Mouse (Mus musculus): Measurements from ENCODE around the gene Col15a1.

Gene Col15a1

DNA sequence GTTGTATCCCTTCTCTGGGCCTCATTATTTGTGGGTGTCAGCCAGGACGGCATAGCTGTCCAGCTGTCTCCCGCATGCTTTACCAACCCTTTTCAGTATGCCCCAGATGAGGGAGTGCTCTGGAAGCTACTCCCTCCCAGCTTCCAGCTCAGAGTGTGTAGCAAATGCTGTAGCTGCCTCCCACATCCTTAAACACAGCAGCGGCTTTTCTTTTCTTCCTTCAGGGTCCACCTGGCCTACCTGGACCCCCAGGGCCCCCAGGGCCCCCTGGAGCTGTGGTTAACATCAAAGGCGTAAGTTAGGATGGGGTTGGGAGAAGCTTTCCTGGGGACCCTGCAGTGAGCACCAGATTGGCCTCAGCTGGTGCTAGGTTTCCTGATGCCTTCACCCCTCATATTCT is 85.0 kb downstream of the Col15a1 start:
- no peaks in the 10 kb centered on the region for H3K27me3 ChIP-seq (ENCODE audit: control insufficient read depth, insufficient read depth, low read length, poor library complexity, severe bottlenecking)
- DNase-seq (ENCODE audit: low read depth, low spot score): no peak
- H3K36me3 ChIP-seq (ENCODE audit: control insufficient read depth, insufficient read depth, low read length, poor library complexity, severe bottlenecking): no peaks in the 10 kb centered on the region

DNA sequence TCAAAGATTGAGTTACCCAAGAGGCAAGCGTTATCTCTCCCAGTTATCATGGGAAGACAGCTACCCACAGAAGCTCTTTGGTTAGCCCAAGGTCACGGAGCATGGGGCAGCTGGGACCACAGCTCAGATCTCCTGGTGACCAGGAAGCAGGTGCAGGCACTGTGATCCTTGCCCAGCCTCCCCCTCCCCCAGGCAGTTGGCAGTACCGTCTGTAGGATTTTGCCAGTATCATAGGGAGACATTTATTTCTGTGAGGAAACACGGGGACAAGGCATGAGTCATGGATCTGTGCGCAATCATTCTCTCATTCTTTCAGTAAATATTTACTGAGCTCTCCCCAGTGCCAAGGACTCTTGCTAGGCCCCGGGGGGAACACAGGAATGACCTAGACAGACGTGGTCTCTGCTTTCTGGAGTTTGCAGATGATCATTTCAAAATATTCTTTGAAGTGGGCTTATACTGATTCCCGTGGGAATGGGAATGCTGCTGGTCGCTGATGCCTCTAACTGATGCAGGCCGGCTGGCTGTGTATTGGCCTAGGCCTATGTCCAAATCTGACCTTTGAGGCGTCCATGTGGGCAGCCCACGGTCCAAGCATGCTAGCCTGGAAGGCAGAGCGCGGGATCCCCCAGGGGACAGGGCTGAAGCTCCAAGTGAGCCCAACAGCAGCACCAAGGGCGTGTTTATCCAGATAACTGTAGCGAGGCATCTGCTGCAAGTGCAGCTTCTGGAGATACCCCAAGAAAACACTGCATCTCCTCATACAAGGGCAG is 86.0 kb downstream of the Col15a1 start:
- DNase-seq (ENCODE audit: low read depth, low spot score): no peak
- Histone ChIP-seq H3K27me3 (ENCODE audit: control insufficient read depth, insufficient read depth, low read length, poor library complexity, severe bottlenecking) (no peaks in the 10 kb centered on the region), H3K36me3 (ENCODE audit: control insufficient read depth, insufficient read depth, low read length, poor library complexity, severe bottlenecking) (no peaks in the 10 kb centered on the region)

DNA sequence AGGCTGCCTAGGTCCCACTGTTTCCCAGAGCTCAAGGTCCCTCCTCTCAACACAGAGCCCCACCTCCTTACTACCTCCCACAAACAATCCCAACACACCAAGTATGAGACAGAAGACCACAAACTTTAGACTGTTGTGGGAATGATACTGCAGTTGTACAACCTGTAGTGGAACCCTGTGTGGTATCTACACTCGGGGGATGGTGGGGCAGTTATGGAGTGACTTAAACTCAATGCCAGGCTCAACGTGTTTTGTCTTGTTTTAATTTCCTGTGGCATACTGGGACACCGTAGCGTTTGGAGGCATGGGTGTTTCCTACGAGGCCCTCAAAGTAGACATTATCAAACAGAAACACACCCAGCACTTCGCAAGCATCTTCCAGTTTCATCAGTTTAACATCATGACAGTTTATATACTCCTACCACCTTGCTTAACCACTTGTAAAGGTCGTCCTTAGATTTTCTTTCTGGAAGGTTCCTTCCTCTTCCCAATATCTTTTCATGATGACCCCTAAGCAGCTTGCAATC is 86.6 kb downstream of the Col15a1 start:
- no peak for DNase-seq (ENCODE audit: low read depth, low spot score)
- H3K36me3 ChIP-seq (ENCODE audit: control insufficient read depth, insufficient read depth, low read length, poor library complexity, severe bottlenecking): no peaks in the 10 kb centered on the region
- no peaks in the 10 kb centered on the region for H3K27me3 ChIP-seq (ENCODE audit: control insufficient read depth, insufficient read depth, low read length, poor library complexity, severe bottlenecking)

DNA sequence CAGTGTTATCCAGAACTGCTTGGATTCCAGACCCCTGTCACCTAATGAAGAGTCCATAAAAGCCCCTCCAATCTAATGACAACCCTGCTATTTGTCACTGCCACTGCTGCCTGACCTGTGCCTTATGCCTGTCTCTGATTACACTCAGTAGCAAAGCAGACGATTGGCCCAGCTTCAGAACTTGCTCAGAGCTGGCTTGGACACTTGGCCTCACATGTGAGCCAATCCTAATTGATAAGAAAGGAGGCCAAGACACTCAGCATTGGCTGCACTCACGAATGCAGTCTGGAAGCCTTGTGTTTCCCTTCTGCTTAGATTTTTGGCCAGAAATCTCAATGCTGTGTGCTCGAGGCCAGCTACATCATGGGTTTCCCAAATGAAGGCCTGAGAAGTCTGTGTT is 87.6 kb downstream of the Col15a1 start:
- H3K36me3 ChIP-seq (ENCODE audit: control insufficient read depth, insufficient read depth, low read length, poor library complexity, severe bottlenecking): no peaks in the 10 kb centered on the region

GRCm38 (mm10) chr4:47300701-47301100 is 92.7 kb downstream of the Col15a1 start:
- Histone ChIP-seq H3K36me3 (ENCODE audit: control insufficient read depth, insufficient read depth, low read length, poor library complexity, severe bottlenecking) (no peaks in the 10 kb centered on the region), H3K27me3 (ENCODE audit: control insufficient read depth, insufficient read depth, low read length, poor library complexity, severe bottlenecking) (no peaks in the 10 kb centered on the region)
- DNase-seq (ENCODE audit: low read depth, low spot score): no peak

More for the DNA sequence above, 87.6 kb downstream of the Col15a1 start:
- no peak for DNase-seq (ENCODE audit: low read depth, low spot score)
- no peaks in the 10 kb centered on the region for H3K27me3 ChIP-seq (ENCODE audit: control insufficient read depth, insufficient read depth, low read length, poor library complexity, severe bottlenecking)

DNA sequence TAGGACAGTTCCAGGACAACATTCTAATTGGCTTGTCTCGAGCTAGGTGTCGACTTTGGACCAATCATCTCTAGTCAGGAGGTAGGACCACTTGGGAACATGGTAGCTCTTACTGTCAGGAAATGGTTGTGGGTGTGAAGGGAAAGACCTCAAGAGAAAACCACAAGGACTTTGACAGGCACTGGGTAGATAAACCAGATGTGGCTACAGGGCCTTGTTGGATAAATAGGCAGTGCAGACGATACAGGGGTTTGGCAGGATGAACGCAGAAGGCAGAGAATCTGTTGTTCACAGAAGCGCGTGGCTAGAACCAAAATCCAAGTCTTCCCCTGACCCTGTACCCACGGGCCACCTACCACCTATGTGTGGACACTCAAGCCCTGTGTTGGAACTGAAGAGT is 94.6 kb downstream of the Col15a1 start:
- DNase-seq (ENCODE audit: low read depth, low spot score): no peak
- Histone ChIP-seq H3K36me3 (ENCODE audit: control insufficient read depth, insufficient read depth, low read length, poor library complexity, severe bottlenecking) (no peaks in the 10 kb centered on the region), H3K27me3 (ENCODE audit: control insufficient read depth, insufficient read depth, low read length, poor library complexity, severe bottlenecking) (no peaks in the 10 kb centered on the region)

- H3K27me3 ChIP-seq (ENCODE audit: control insufficient read depth, insufficient read depth, low read length, poor library complexity, severe bottlenecking): no peaks in the 10 kb centered on the region
- DNase-seq (ENCODE audit: low read depth, low spot score): peak; percentile 69
- H3K36me3 ChIP-seq (ENCODE audit: control insufficient read depth, insufficient read depth, low read length, poor library complexity, severe bottlenecking): no peaks in the 10 kb centered on the region
Observed at GRCm38 (mm10) chr4:47303340-47303998, 95.5 kb downstream of the Col15a1 start.

DNA sequence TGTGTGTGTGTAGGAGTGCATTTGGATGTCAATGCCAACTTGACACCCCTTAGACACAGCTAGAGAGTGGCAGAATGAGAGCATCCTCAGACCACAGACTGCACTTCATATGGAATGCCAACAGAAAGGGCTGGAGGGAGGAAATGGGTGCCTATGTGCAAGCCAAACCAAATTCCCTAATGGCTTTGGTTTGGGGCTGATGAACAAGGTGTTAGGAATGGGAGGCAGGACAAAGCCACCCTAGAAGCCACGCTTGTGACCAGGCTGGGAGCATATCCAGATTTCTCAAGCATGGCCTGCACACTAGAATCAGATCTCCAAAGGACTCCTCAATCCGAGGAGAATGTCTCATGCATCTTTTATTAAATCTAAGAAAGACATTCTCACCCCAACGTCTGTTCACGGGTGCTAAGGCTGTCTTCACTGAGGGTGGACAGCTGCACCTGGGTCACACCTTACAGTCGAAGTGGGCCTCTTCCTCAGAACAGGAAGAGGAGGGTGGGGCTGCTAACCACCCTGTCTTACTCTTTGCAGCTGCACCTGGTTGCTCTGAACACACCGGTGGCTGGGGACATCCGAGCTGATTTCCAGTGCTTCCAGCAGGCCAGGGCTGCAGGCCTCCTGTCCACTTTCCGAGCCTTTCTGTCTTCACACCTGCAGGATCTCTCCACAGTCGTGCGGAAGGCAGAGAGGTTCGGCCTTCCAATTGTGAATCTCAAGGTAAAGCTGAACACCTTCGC is 102.1 kb downstream of the Col15a1 start:
- Histone ChIP-seq H3K27me3 (ENCODE audit: control insufficient read depth, insufficient read depth, low read length, poor library complexity, severe bottlenecking) (no peaks in the 10 kb centered on the region), H3K36me3 (ENCODE audit: control insufficient read depth, insufficient read depth, low read length, poor library complexity, severe bottlenecking) (no peaks in the 10 kb centered on the region)
- DNase-seq (ENCODE audit: low read depth, low spot score): no peak

DNA sequence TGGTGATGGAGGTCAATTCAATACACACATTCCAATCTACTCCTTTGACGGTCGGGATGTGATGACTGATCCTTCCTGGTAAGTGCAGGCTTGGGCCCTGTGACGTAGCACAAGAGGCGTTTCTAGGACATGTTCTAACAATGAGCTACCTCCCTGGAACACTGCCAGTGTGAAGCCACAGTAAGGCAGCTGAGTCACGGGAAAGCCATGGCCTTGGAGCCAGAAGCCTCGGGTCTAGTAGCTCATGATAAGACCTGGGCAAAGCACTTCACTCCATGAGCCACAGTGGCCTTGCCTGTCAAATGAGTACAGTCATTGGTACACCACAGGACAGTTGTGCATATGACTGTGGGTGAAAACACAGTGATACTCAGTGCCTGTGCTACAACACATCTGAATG is 102.9 kb downstream of the Col15a1 start:
- no peak for DNase-seq (ENCODE audit: low read depth, low spot score)
- Histone ChIP-seq H3K27me3 (ENCODE audit: control insufficient read depth, insufficient read depth, low read length, poor library complexity, severe bottlenecking) (no peaks in the 10 kb centered on the region), H3K36me3 (ENCODE audit: control insufficient read depth, insufficient read depth, low read length, poor library complexity, severe bottlenecking) (no peaks in the 10 kb centered on the region)

GRCm38 (mm10) chr4:47311467-47311866 is 103.5 kb downstream of the Col15a1 start:
- no peaks in the 10 kb centered on the region for H3K36me3 ChIP-seq (ENCODE audit: control insufficient read depth, insufficient read depth, low read length, poor library complexity, severe bottlenecking)
- H3K27me3 ChIP-seq (ENCODE audit: control insufficient read depth, insufficient read depth, low read length, poor library complexity, severe bottlenecking): no peaks in the 10 kb centered on the region
- DNase-seq (ENCODE audit: low read depth, low spot score): no peak

DNA sequence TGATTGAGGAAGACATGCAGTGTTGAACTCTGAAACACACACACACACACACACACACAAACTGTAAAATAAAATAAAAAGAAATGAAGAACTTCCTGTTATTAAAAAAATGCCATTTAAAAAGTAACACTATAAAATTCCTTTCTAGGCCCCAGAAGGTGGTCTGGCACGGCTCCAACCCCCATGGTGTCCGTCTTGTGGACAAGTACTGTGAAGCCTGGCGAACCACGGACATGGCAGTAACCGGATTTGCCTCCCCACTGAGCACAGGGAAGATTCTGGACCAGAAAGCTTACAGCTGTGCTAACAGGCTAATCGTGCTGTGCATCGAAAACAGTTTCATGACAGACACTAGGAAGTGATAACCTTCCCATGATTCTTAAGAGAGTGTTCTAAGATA is 104.0 kb downstream of the Col15a1 start:
- Histone ChIP-seq H3K27me3 (ENCODE audit: control insufficient read depth, insufficient read depth, low read length, poor library complexity, severe bottlenecking) (no peaks in the 10 kb centered on the region), H3K36me3 (ENCODE audit: control insufficient read depth, insufficient read depth, low read length, poor library complexity, severe bottlenecking) (no peaks in the 10 kb centered on the region)
- no peak for DNase-seq (ENCODE audit: low read depth, low spot score)

DNA sequence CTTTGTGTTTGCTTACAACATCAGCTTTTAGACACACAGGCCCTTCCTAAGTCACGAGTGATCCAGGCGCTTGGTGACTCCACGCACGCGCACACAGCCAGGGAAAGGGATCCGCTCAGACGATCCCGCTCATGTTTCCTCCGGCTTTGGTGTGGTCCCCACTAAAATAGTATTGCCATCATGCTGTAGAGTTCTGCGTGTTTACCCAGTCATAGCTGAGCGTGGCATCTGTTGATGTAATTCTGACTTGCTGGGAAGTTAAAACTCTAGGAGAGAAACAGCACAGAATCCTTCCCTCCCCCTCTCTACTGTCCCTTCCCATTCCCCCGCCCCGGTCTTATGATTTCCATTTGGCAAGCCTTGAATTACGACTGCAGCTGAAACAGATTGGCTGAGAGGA is 104.7 kb downstream of the Col15a1 start:
- Histone ChIP-seq H3K27me3 (ENCODE audit: control insufficient read depth, insufficient read depth, low read length, poor library complexity, severe bottlenecking) (no peaks in the 10 kb centered on the region), H3K36me3 (ENCODE audit: control insufficient read depth, insufficient read depth, low read length, poor library complexity, severe bottlenecking) (no peaks in the 10 kb centered on the region)

DNA sequence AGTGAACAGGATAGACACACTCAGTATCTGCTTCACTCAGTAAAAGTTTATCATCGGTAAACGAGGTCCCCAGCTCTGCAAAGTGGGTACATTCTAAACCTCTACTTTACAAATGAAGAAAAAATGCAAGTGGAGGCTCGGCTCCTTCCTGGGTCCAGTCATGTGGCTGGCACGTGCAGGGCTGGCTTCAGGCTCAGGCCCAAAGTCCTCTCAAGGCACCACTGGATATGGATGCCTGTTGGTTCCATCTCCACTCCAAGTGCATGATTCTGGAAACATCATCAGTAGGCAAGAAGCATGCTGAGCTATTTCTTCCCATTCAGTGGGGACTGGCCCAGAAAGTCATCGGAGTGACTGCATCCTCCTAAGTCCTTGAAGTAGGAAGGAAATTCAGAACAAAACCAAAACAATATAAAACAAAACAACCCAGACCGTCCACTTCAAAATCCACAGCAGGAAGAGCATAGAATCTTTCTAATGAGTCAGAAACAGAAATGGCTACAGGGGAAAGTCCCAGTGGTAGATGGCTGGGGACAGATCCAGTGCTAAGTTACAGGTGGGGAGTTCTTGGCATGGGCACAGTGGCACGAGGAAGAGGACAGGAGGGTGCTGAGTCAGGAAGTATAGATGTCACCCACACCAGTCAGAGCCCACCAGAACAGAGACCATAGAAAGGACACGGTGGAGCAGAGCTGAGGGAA is 105.9 kb downstream of the Col15a1 start:
- no peaks in the 10 kb centered on the region for H3K27me3 ChIP-seq (ENCODE audit: control insufficient read depth, insufficient read depth, low read length, poor library complexity, severe bottlenecking)
- DNase-seq (ENCODE audit: low read depth, low spot score): no peak
- H3K36me3 ChIP-seq (ENCODE audit: control insufficient read depth, insufficient read depth, low read length, poor library complexity, severe bottlenecking): no peaks in the 10 kb centered on the region

More for the DNA sequence above, 104.7 kb downstream of the Col15a1 start:
- no peak for DNase-seq (ENCODE audit: low read depth, low spot score)

DNA sequence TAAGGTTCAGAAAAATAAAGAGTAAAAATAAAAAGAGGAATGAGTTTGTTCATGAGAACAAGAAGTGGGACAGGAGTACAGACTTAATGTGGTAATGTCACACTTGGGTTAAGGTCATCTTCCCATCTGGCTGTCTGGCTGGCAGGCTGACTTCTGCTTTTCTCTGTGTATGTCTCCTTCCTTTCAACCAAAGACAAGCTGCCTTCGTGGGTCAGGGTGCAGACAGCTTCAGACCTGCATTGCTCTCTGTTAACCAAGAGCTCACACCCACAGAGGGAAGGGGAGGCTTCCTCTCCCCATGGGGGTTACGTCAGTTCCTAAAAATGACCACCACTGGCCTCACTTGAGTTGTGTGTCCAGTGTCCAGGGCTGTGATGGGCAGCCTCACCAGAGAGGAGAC is 107.5 kb downstream of the Col15a1 start:
- no peaks in the 10 kb centered on the region for H3K27me3 ChIP-seq (ENCODE audit: control insufficient read depth, insufficient read depth, low read length, poor library complexity, severe bottlenecking)
- H3K36me3 ChIP-seq (ENCODE audit: control insufficient read depth, insufficient read depth, low read length, poor library complexity, severe bottlenecking): no peaks in the 10 kb centered on the region
- peak; percentile 73 for DNase-seq (ENCODE audit: low read depth, low spot score)
